Mouse (Mus musculus): ENCODE measurements around the gene Tox3.

The Tox3 gene

DNA sequence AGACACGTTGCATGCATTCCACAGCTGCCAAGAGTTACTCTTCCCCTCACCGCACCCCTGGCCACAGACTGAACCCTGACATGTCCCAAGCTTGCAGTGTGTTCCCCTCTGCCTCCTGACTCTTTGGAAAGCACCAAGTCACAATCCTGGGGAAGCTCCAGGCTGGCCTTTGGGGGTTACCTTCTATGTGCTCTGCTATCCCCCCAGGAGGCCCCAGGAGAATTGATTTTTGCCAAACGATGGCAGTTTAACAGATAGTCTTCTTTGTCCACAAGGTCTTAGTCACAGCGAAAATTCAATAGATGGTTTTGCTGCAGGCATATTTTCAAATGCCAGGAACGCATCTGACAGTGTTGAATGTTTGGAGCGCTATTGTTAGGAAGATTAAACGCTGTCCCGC is 115.6 kb downstream of the Tox3 start:
- no peak for DNase-seq

DNA sequence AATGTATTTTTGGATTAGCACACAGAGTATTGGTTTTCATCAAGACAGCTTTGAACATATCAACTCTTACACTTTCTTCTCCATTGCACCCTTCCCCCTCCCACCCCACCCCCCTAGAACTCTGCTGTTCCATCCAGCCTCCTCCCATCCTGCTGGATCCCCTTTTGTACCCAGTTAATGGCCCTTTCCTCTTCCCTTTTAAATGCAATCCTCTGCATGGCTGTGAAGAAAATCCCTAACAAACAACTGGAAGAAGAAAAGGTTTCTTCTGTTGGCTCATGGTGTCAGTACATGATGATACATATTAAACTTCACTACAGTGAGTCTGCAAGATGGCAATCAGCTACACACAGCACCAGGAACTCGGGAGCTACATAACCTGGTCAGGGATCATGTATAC is 124.0 kb downstream of the Tox3 start:
- no peak for DNase-seq

DNA sequence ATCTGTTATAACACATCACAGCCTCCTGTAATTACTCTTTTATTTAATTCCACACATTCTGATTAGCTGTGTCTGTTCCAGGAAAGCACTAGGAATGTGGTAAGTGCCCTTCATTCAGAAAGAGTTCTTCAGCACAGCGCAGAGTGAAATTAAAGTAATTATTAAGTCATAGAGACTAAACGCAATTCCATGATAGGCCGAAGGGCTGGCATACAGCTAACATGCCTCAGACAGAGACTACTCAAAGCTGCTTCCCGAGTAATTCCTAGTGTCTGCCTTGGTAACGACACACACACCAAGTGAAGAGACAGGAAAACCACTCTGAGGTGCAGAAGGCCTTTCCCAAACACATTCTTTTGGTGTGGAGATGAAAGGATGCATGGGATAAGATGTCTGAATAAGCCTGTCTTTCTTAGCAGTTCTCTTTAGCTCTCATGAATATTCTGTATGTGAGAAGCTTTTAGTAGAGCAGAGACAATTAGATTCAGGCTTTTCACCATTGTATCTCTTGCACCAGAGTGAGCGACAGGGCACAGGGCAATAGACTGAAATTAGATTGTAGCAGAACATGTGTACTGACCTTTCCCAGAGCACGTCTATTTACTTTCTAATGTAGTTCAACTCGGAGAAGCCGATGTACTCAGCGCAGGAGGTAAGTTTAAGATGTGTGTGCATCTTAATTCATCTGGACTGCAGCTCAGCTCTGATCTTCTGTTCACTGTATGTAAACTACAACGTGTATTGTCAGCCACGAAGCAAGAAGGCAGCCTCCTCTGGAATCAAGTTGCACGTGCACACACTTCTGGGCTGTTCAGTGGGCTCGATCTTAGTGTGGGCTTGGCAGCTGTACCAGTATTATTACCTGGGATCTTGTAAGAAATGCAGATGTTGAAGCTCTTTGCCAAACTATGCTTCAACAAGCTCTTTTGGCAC is 138.8 kb downstream of the Tox3 start:
- DNase-seq: no peak
